Mouse (Mus musculus): ENCODE measurements at regions not wholly inside any gene's neighbourhood (a gene's known extent, or its start where the extent isn't known, plus 50 kb on each side); places are given as distances from the start of the nearest gene placed in this dataset.

GRCm38 (mm10) chr3:137728689-137729088, 57.4 kb downstream of the Gm21962 start:
- DNase-seq (ENCODE audit: low spot score in 2 of 2), result peak; percentile 25 to 42

GRCm38 (mm10) chr3:137729421-137729820, 58.1 kb downstream of the Gm21962 start:
- DNase-seq (ENCODE audit: low spot score in 2 of 2), result no peak

- DNase-seq (ENCODE audit: low spot score in 2 of 2), result no peak
Observed at GRCm38 (mm10) chr3:137737222-137737800, 66.0 kb downstream of the Gm21962 start.

GRCm38 (mm10) chr3:137741528-137741927, 70.2 kb downstream of the Gm21962 start:
- DNase-seq (ENCODE audit: low spot score in 2 of 2), result no peak

GRCm38 (mm10) chr3:137742119-137742518, 70.8 kb downstream of the Gm21962 start:
- DNase-seq (ENCODE audit: low spot score in 2 of 2), result no peak

- no peak for DNase-seq (ENCODE audit: low spot score in 2 of 2)
Observed at GRCm38 (mm10) chr3:137751732-137752260, 80.5 kb downstream of the Gm21962 start.

- DNase-seq (ENCODE audit: low spot score in 2 of 2), result peak; percentile 80 to 87
Observed at GRCm38 (mm10) chr3:137752447-137753256, 81.3 kb downstream of the Gm21962 start.

- DNase-seq (ENCODE audit: low spot score in 2 of 2), result peak in 1 of 2 experiments; percentile 19
Observed at GRCm38 (mm10) chr3:137753257-137753654, 81.9 kb downstream of the Gm21962 start.

GRCm38 (mm10) chr3:137755391-137755790, 84.1 kb downstream of the Gm21962 start:
- no peak for DNase-seq (ENCODE audit: low spot score in 2 of 2)

GRCm38 (mm10) chr3:137762213-137762884, 91.0 kb downstream of the Gm21962 start:
- no peak for DNase-seq (ENCODE audit: low spot score in 2 of 2)

GRCm38 (mm10) chr3:137763406-137763805, 92.1 kb downstream of the Gm21962 start:
- no peak for DNase-seq (ENCODE audit: low spot score in 2 of 2)

GRCm38 (mm10) chr3:137768627-137769026, 95.7 kb upstream of the H2afz start:
- no peak for DNase-seq (ENCODE audit: low spot score in 2 of 2)

- DNase-seq (ENCODE audit: low spot score in 2 of 2), result no peak
Observed at GRCm38 (mm10) chr3:137775076-137775849, 89.0 kb upstream of the H2afz start.

GRCm38 (mm10) chr3:137778113-137778512, 86.2 kb upstream of the H2afz start:
- DNase-seq (ENCODE audit: low spot score in 2 of 2), result no peak

GRCm38 (mm10) chr3:137780029-137780428, 84.3 kb upstream of the H2afz start:
- DNase-seq (ENCODE audit: low spot score in 2 of 2), result no peak

- DNase-seq (ENCODE audit: low spot score in 2 of 2), result no peak
Observed at GRCm38 (mm10) chr3:137782836-137783235, 81.5 kb upstream of the H2afz start.

- no peak for DNase-seq (ENCODE audit: low spot score in 2 of 2)
Observed at GRCm38 (mm10) chr3:137783937-137784911, 80.1 kb upstream of the H2afz start.

GRCm38 (mm10) chr3:137785224-137785623, 79.1 kb upstream of the H2afz start:
- no peak for DNase-seq (ENCODE audit: low spot score in 2 of 2)

GRCm38 (mm10) chr3:137785871-137786270, 78.4 kb upstream of the H2afz start:
- no peak for DNase-seq (ENCODE audit: low spot score in 2 of 2)

- no peak for DNase-seq (ENCODE audit: low spot score in 2 of 2)
Observed at GRCm38 (mm10) chr3:137789671-137790070, 74.6 kb upstream of the H2afz start.

All from layer of hippocampus, adult 8-10 months (tissue).